ENCODE assay signal across 26 mouse cellular contexts in the genomic region with DNA sequence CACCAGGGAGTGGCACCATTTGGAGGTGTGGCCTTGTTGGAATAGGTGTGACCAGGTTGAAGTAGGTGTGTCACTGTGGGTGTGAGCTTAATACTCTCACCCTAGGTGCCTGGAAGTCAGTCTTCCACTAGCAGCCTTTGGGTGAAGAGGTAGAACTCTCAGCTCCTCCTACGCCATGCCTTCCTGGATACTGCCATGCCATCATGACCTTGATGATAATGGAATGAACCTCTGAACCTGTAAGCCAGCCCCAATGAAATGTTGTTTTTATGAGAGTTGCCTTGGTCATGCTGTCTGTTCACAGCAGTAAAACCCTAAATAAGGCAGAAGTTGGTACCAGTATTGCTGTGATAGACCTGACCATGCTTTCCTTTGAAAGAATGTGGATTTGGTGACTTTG. TPM values are rescaled to one million over a fixed set of nuclear protein-coding genes. Genes with fewer than 3 reads are reported as not detected.
"Had no signal": no experiment of that assay in that cellular context is flagged by ENCODE, and none has a peak within 500 bp of the region (broad histone marks: within the 10 kb centered on the region; RNA-seq: fewer than 3 reads in every experiment).

No protein-coding gene starts in this region.

RNA-seq across cellular contexts. Expression of a gene that starts 2.8 kb away (rescaled TPM):
- polyA plus RNA-seq: heart, embryonic 11.5 days; heart, embryonic 13.5 days; heart, embryonic 15.5 days; heart, embryonic 16.5 days; heart, postnatal 0 days; hindbrain, embryonic 10.5 days; hindbrain, embryonic 11.5 days; hindbrain, embryonic 12.5 days; hindbrain, embryonic 13.5 days; hindbrain, embryonic 14.5 days; hindbrain, embryonic 15.5 days; hindbrain, embryonic 16.5 days; hindbrain, postnatal 0 days; inflammation-experienced regulatory T-cells, adult 6 months; intestine, embryonic 14.5 days; intestine, embryonic 15.5 days; intestine, embryonic 16.5 days; intestine, postnatal 0 days; kidney, adult 2 months; kidney, embryonic 14.5 days; kidney, embryonic 15.5 days; kidney, embryonic 16.5 days; kidney, postnatal 0 days; large intestine, adult 2 months had no signal

RNA-seq across cellular contexts. Expression of a gene that starts 26.3 kb away (rescaled TPM):
- polyA plus RNA-seq: heart, embryonic 11.5 days; heart, embryonic 12.5 days; heart, embryonic 13.5 days; heart, embryonic 14.5 days; heart, embryonic 15.5 days; heart, embryonic 16.5 days; heart, postnatal 0 days; hindbrain, embryonic 10.5 days; hindbrain, embryonic 11.5 days; hindbrain, embryonic 12.5 days; hindbrain, embryonic 13.5 days; hindbrain, embryonic 14.5 days; hindbrain, embryonic 15.5 days; hindbrain, embryonic 16.5 days; hindbrain, postnatal 0 days; inflammation-experienced regulatory T-cells, adult 6 months; intestine, embryonic 14.5 days; intestine, embryonic 15.5 days; intestine, embryonic 16.5 days; intestine, postnatal 0 days; kidney, adult 2 months; kidney, embryonic 14.5 days; kidney, embryonic 15.5 days; kidney, embryonic 16.5 days; kidney, postnatal 0 days; large intestine, adult 2 months had no signal

RNA-seq across cellular contexts. Expression of a gene that starts 37.7 kb away (rescaled TPM):
- polyA plus RNA-seq: heart, embryonic 11.5 days; heart, embryonic 13.5 days; heart, embryonic 14.5 days; heart, embryonic 15.5 days; heart, embryonic 16.5 days; heart, postnatal 0 days; hindbrain, embryonic 10.5 days; hindbrain, embryonic 11.5 days; hindbrain, embryonic 12.5 days; hindbrain, embryonic 13.5 days; hindbrain, embryonic 14.5 days; hindbrain, embryonic 15.5 days; hindbrain, embryonic 16.5 days; hindbrain, postnatal 0 days; inflammation-experienced regulatory T-cells, adult 6 months; intestine, embryonic 14.5 days; intestine, embryonic 15.5 days; intestine, embryonic 16.5 days; intestine, postnatal 0 days; kidney, adult 2 months; kidney, embryonic 14.5 days; kidney, embryonic 15.5 days; kidney, embryonic 16.5 days; kidney, postnatal 0 days; large intestine, adult 2 months had no signal
